Mouse (Mus musculus): ENCODE data around the gene Ctxn2.

The Ctxn2 gene

GRCm38 (mm10) chr2:125196771-125197170, 60.3 kb downstream of the Ctxn2 start:
- DNase-seq (ENCODE audit: low spot score) = no peak
